Mouse (Mus musculus) myocyte (in vitro differentiated cells): ENCODE measurements at regions not wholly inside any gene's neighbourhood (a gene's known extent, or its start where the extent isn't known, plus 50 kb on each side); places are given as distances from the start of the nearest gene placed in this dataset.

ENCODE experiments used
- H3K27me3 ChIP-seq: one replicate; pipeline ENCODE4 v1.6.1; 2011; ENCODE audit not compliant: control insufficient read depth, insufficient read depth, insufficient read length
- H3K36me3 ChIP-seq: one replicate; pipeline ENCODE4 v1.6.1; 2011; ENCODE audit not compliant: control insufficient read depth, insufficient read depth
- H3K4me2 ChIP-seq: one replicate; pipeline ENCODE4 v1.6.1; 2011; ENCODE audit warnings: low read depth, control low read depth
- H3K4me3 ChIP-seq: one replicate; pipeline ENCODE4 v1.5.1; 2011; ENCODE audit warnings: mild to moderate bottlenecking, control low read depth, moderate library complexity
- H3K79me2 ChIP-seq: one replicate; pipeline ENCODE4 v1.6.1; 2011; ENCODE audit not compliant: control insufficient read depth, insufficient read depth
- H3ac ChIP-seq: one replicate; pipeline ENCODE4 v1.6.1; 2011; ENCODE audit not compliant: control insufficient read depth, insufficient read length
- CEBPB ChIP-seq: IDR thresholded peaks from 2 replicates; pipeline ENCODE4 v1.6.1; 2011; ENCODE audit warnings: mild to moderate bottlenecking, moderate library complexity; ENCODE audit not compliant: poor library complexity, insufficient read depth, severe bottlenecking
- E2F4 ChIP-seq: IDR thresholded peaks from one replicate; pipeline ENCODE4 v1.6.1; 2011; ENCODE audit warnings: mild to moderate bottlenecking, control low read depth, moderate library complexity; ENCODE audit not compliant: insufficient read depth
- MAX ChIP-seq: IDR thresholded peaks from one replicate; pipeline ENCODE4 v1.6.1; 2011; ENCODE audit warnings: low read depth, mild to moderate bottlenecking, control low read depth
- MYOD1 ChIP-seq, 3 experiments: IDR thresholded peaks; one replicate each; pipeline ENCODE4 v1.6.1; 2011; ENCODE audit warnings: control low read depth in 2 of 3, low read depth in 2 of 3, mild to moderate bottlenecking in 2 of 3, moderate library complexity in 1 of 3; ENCODE audit not compliant: insufficient read length in 2 of 3, control insufficient read depth in 1 of 3
- MYOG ChIP-seq, 3 experiments: IDR thresholded peaks; one replicate each; pipeline ENCODE4 v1.6.1; 2011; ENCODE audit warnings: control low read depth in 2 of 3, low read depth in 2 of 3, mild to moderate bottlenecking in 2 of 3; ENCODE audit not compliant: insufficient read length in 2 of 3, control insufficient read depth in 1 of 3, insufficient read depth in 1 of 3
- POLR2A ChIP-seq: IDR thresholded peaks from one replicate; pipeline ENCODE4 v1.6.1; 2011; ENCODE audit warnings: low read depth, mild to moderate bottlenecking, control low read depth, moderate library complexity; ENCODE audit not compliant: insufficient read length
- POLR2AphosphoS2 ChIP-seq: IDR thresholded peaks from one replicate; pipeline ENCODE4 v1.6.1; 2011; ENCODE audit warnings: low read depth, control low read depth; ENCODE audit not compliant: insufficient read length
- REST ChIP-seq: IDR thresholded peaks from one replicate; pipeline ENCODE4 v1.6.1; 2011; ENCODE audit warnings: mild to moderate bottlenecking, control low read depth, moderate library complexity; ENCODE audit not compliant: insufficient read depth, insufficient read length
- SRF ChIP-seq: IDR thresholded peaks from one replicate; pipeline ENCODE4 v1.6.1; 2011; ENCODE audit warnings: low read depth; ENCODE audit not compliant: control insufficient read depth, insufficient read length
- TCF12 ChIP-seq: IDR thresholded peaks from one replicate; pipeline ENCODE4 v1.6.1; 2011; ENCODE audit warnings: mild to moderate bottlenecking, control low read depth; ENCODE audit not compliant: poor library complexity, insufficient read depth, severe bottlenecking
- TCF3 ChIP-seq: IDR thresholded peaks from one replicate; pipeline ENCODE4 v1.6.1; 2011; ENCODE audit warnings: low read depth, control low read depth; ENCODE audit not compliant: insufficient read length
- USF1 ChIP-seq: IDR thresholded peaks from one replicate; pipeline ENCODE4 v1.6.1; 2011; ENCODE audit warnings: low read depth, mild to moderate bottlenecking, control low read depth, moderate library complexity

DNA sequence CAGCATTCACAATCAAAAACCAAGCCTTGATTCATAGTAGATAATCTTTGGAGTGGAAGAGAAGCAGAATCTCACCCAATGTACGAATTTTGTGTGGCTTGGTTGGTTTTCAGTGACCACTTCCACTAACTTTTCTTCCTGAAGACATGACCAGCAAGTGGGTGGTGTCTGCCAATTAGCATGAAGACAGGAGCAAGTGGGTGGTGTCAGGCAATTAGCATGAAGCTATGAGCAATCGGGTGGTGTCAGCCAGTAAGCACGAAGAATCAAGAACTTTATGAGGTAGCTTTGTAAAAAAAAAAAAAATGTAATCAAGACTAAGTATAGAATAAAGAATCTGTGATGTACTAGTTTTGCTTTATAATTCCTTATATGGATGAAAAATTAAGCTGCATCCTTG, 2319.2 kb upstream of the Gm7489 start:
- no peaks in the 10 kb centered on the region for H3K36me3 ChIP-seq
- no peak overlapping the region for H3K4me2 ChIP-seq
- no peaks in the 10 kb centered on the region for H3K79me2 ChIP-seq
- H3K27me3 ChIP-seq: no peaks in the 10 kb centered on the region
- no peak overlapping the region for H3K4me3 ChIP-seq
- no peak overlapping the region for H3ac ChIP-seq
- TF ChIP-seq SRF (no peak), E2F4 (no peak), CEBPB (no peak), USF1 (no peak), TCF12 (no peak), POLR2AphosphoS2 (no peak), MYOG (IDR thresholded peaks at IDR 0.05; ENCODE audit: control insufficient read depth in 1 of 3, insufficient read depth in 1 of 3, insufficient read length in 2 of 3, low read depth in 2 of 3) (no peak), MYOD1 (IDR thresholded peaks at IDR 0.05; ENCODE audit: control insufficient read depth in 1 of 3, insufficient read length in 2 of 3, low read depth in 2 of 3) (no peak), REST (no peak), TCF3 (no peak), POLR2A (no peak), MAX (no peak)

GRCm38 (mm10) chr15:51570631-51571030, 2314.1 kb upstream of the Gm7489 start:
- H3ac ChIP-seq: no peak overlapping the region
- TF ChIP-seq USF1: no peak
- no peak for TF ChIP-seq MYOG (IDR thresholded peaks at IDR 0.05; ENCODE audit: control insufficient read depth in 1 of 3, insufficient read depth in 1 of 3, insufficient read length in 2 of 3, low read depth in 2 of 3)
- TF ChIP-seq TCF3: no peak
- TF ChIP-seq CEBPB: no peak
- TF ChIP-seq TCF12: no peak
- H3K27me3 ChIP-seq: no peaks in the 10 kb centered on the region
- H3K36me3 ChIP-seq: no peaks in the 10 kb centered on the region
- no peak overlapping the region for H3K4me3 ChIP-seq
- no peak overlapping the region for H3K4me2 ChIP-seq
- H3K79me2 ChIP-seq: no peaks in the 10 kb centered on the region

DNA sequence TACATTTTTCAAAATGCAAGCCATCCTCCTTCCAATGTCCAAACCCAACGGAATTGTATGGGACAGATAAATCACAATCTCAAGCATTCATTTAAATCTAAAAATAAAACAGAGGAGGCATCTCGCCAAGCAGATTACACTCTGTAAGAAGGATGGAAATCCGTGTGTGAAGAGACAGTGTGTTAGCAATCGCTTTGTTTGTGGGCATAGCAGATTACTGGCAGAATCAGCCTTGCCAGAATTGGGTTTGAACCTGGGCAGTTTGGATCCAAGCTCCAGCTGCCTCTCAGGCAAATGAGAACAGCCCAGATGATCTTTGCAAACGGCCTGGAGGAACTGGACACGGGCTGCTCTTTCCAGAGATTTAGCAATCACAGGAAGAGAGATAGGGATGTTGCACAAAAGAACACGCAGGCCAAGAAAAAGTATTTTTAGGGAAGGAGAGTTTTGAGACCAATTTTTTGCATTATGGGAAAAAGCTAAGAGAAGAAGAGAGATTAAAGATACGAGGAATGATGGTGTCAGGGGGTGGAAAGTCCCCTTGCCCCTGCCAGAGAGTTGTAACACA, 2310.1 kb upstream of the Gm7489 start:
- Histone ChIP-seq H3K27me3 (no peaks in the 10 kb centered on the region), H3K79me2 (no peaks in the 10 kb centered on the region), H3K36me3 (no peaks in the 10 kb centered on the region), H3ac (no peak overlapping the region), H3K4me2 (no peak overlapping the region), H3K4me3 (no peak overlapping the region)
- TF ChIP-seq CEBPB (0 out of 2 replicates have a peak, but pooled peaks have one; percentile 13), E2F4 (no peak)

GRCm38 (mm10) chr15:51583636-51584035, 2301.1 kb upstream of the Gm7489 start:
- H3K4me2 ChIP-seq: no peak overlapping the region
- no peaks in the 10 kb centered on the region for H3K27me3 ChIP-seq
- no peaks in the 10 kb centered on the region for H3K36me3 ChIP-seq
- H3K79me2 ChIP-seq: no peaks in the 10 kb centered on the region
- no peak overlapping the region for H3K4me3 ChIP-seq
- TF ChIP-seq POLR2A (no peak), MYOG (IDR thresholded peaks at IDR 0.05; ENCODE audit: control insufficient read depth in 1 of 3, insufficient read depth in 1 of 3, insufficient read length in 2 of 3, low read depth in 2 of 3) (no peak), USF1 (no peak), POLR2AphosphoS2 (no peak), CEBPB (no peak), E2F4 (no peak), TCF3 (no peak), TCF12 (no peak), MYOD1 (IDR thresholded peaks at IDR 0.05; ENCODE audit: control insufficient read depth in 1 of 3, insufficient read length in 2 of 3, low read depth in 2 of 3) (no peak), REST (no peak), SRF (no peak), MAX (no peak)
- no peak overlapping the region for H3ac ChIP-seq

DNA sequence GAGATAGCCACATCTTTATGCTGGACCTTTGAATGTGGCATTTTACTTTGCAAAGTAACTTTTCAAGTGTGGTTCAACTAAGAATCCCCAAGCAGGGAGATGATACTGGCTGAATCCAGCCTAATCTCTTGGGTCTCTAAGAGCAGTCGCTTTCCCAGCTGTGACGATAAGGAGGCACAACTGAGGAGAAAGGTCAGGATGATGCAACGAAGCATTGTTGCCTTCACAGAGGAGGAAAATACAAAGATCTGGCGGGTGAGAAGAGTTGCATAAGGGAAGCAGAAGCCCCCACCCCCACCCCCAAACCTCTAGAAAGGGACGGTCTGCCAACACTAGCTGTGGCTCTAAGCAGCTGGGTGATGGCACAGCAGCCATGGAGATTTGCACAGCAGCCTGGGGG, 2298.6 kb upstream of the Gm7489 start:
- H3ac ChIP-seq: no peak overlapping the region
- H3K4me2 ChIP-seq: no peak overlapping the region
- H3K4me3 ChIP-seq: no peak overlapping the region
- H3K79me2 ChIP-seq: no peaks in the 10 kb centered on the region
- TF ChIP-seq SRF (no peak), POLR2AphosphoS2 (no peak), MYOG (IDR thresholded peaks at IDR 0.05; ENCODE audit: control insufficient read depth in 1 of 3, insufficient read depth in 1 of 3, insufficient read length in 2 of 3, low read depth in 2 of 3) (no peak), REST (no peak), USF1 (no peak), TCF12 (no peak), CEBPB (no peak), MYOD1 (IDR thresholded peaks at IDR 0.05; ENCODE audit: control insufficient read depth in 1 of 3, insufficient read length in 2 of 3, low read depth in 2 of 3) (no peak), POLR2A (no peak), E2F4 (no peak), TCF3 (no peak), MAX (no peak)
- no peaks in the 10 kb centered on the region for H3K27me3 ChIP-seq
- no peaks in the 10 kb centered on the region for H3K36me3 ChIP-seq
